Mouse (Mus musculus): ENCODE data around the gene Pttg1ip. TPM values are rescaled to one million over a fixed set of nuclear protein-coding genes. Genes with fewer than 3 reads are reported as not detected.

Pttg1ip gene
- polyA plus RNA-seq, 1 experiment, result 237 TPM

GRCm38 (mm10) chr10:77566651-77567050, 14.9 kb upstream of the Pttg1ip start:
- TF ChIP-seq USF1 (IDR thresholded peaks at IDR 0.05; ENCODE audit: low read depth), result no peak
- no peak for TF ChIP-seq MAX (IDR thresholded peaks at IDR 0.05; ENCODE audit: low read depth)
- peak; percentile 6 to 66 (median 37) for TF ChIP-seq MYOD1 (IDR thresholded peaks at IDR 0.05; ENCODE audit: control insufficient read depth in 1 of 3, insufficient read length in 2 of 3, low read depth in 2 of 3)
- peak in 2 of 3 experiments; percentile 27 to 82 for TF ChIP-seq MYOG (IDR thresholded peaks at IDR 0.05; ENCODE audit: control insufficient read depth in 1 of 3, insufficient read depth in 1 of 3, insufficient read length in 2 of 3, low read depth in 2 of 3)
- no peak for TF ChIP-seq SRF (IDR thresholded peaks at IDR 0.05; ENCODE audit: control insufficient read depth, insufficient read length, low read depth)
- no peak for TF ChIP-seq REST (IDR thresholded peaks at IDR 0.05; ENCODE audit: insufficient read depth, insufficient read length)
- TF ChIP-seq POLR2A (IDR thresholded peaks at IDR 0.05; ENCODE audit: insufficient read length, low read depth), result no peak
- TF ChIP-seq TCF12 (IDR thresholded peaks at IDR 0.05; ENCODE audit: insufficient read depth, poor library complexity, severe bottlenecking), result no peak
- no peak for TF ChIP-seq E2F4 (IDR thresholded peaks at IDR 0.05; ENCODE audit: insufficient read depth)
- no peak for TF ChIP-seq CEBPB (IDR thresholded peaks at IDR 0.05; ENCODE audit: insufficient read depth, poor library complexity, severe bottlenecking)
- no peak for TF ChIP-seq TCF3 (IDR thresholded peaks at IDR 0.05; ENCODE audit: insufficient read length, low read depth)
- no peak for TF ChIP-seq POLR2AphosphoS2 (IDR thresholded peaks at IDR 0.05; ENCODE audit: insufficient read length, low read depth)
- Histone ChIP-seq H3K79me2 (ENCODE audit: control insufficient read depth, insufficient read depth) (no peaks in the 10 kb centered on the region), H3K36me3 (ENCODE audit: control insufficient read depth, insufficient read depth) (no peaks in the 10 kb centered on the region), H3K4me3 (no peak overlapping the region), H3ac (ENCODE audit: control insufficient read depth, insufficient read length) (no peak overlapping the region), H3K27me3 (ENCODE audit: control insufficient read depth, insufficient read depth, insufficient read length) (no peaks in the 10 kb centered on the region), H3K4me2 (ENCODE audit: low read depth) (no peak overlapping the region)

DNA sequence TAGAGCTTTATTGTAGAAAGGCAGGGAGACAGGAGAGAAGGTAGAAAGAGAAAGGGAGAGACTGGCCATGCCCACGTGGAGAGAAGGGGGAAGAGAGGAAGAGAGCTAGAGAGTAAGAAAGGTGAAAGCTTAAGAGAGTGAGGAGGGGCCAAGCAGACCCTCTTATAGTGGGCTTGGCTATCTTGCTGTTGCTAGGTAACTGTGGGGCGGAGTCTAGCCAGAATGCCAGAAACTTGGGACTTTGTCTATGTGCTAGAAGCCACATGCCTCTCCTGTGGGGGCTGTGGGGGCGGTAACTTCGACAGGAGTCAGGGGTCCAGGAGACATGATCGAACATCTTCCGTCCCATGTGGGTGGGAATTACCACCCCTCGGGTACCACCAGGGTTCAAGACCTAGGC, 12.0 kb upstream of the Pttg1ip start:
- Histone ChIP-seq H3ac (ENCODE audit: control insufficient read depth, insufficient read length) (no peak overlapping the region), H3K79me2 (ENCODE audit: control insufficient read depth, insufficient read depth) (no peaks in the 10 kb centered on the region), H3K4me3 (no peak overlapping the region), H3K27me3 (ENCODE audit: control insufficient read depth, insufficient read depth, insufficient read length) (no peaks in the 10 kb centered on the region), H3K36me3 (ENCODE audit: control insufficient read depth, insufficient read depth) (no peaks in the 10 kb centered on the region), H3K4me2 (ENCODE audit: low read depth) (no peak overlapping the region)
- TF ChIP-seq TCF12 (IDR thresholded peaks at IDR 0.05; ENCODE audit: insufficient read depth, poor library complexity, severe bottlenecking) (no peak), POLR2A (IDR thresholded peaks at IDR 0.05; ENCODE audit: insufficient read length, low read depth) (no peak), MYOD1 (IDR thresholded peaks at IDR 0.05; ENCODE audit: control insufficient read depth in 1 of 3, insufficient read length in 2 of 3, low read depth in 2 of 3) (no peak), USF1 (IDR thresholded peaks at IDR 0.05; ENCODE audit: low read depth) (no peak), E2F4 (IDR thresholded peaks at IDR 0.05; ENCODE audit: insufficient read depth) (no peak), TCF3 (IDR thresholded peaks at IDR 0.05; ENCODE audit: insufficient read length, low read depth) (no peak), REST (IDR thresholded peaks at IDR 0.05; ENCODE audit: insufficient read depth, insufficient read length) (no peak), CEBPB (IDR thresholded peaks at IDR 0.05; ENCODE audit: insufficient read depth, poor library complexity, severe bottlenecking) (no peak), POLR2AphosphoS2 (IDR thresholded peaks at IDR 0.05; ENCODE audit: insufficient read length, low read depth) (no peak), MAX (IDR thresholded peaks at IDR 0.05; ENCODE audit: low read depth) (no peak), MYOG (IDR thresholded peaks at IDR 0.05; ENCODE audit: control insufficient read depth in 1 of 3, insufficient read depth in 1 of 3, insufficient read length in 2 of 3, low read depth in 2 of 3) (no peak), SRF (IDR thresholded peaks at IDR 0.05; ENCODE audit: control insufficient read depth, insufficient read length, low read depth) (no peak)

DNA sequence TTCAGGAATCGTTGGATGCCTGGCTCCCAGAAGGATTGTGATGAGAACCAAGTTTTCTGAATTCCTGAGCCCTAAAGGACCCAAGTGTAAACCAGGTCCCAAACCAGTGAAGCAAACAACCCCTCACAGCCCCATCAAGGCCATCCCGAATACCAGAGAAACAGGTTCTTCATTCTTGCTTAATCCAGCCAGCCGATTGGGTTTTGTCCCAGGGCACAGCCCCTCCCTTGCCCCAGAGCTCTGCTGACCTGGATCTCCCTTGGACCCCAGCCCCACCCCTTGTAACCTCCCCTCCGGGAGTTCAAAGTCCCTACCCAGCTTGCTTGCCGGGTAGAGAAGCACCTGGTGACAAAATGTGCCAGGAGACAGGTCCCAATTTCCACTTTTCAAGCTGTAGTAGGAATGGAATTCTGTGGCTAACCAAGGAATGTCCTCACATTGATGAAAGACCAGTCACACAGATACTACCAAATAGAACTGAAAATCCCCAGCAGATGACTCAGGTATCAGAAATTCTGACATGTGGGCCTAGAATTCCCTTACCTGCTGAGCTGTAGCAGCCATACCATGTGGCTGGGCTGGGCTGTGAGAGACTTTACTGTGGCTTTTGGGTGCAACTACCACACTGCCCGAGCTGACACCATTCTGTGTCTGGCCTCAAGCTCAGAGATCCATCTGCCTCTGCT, 11.4 kb upstream of the Pttg1ip start:
- Histone ChIP-seq H3K27me3 (ENCODE audit: control insufficient read depth, insufficient read depth, insufficient read length) (no peaks in the 10 kb centered on the region), H3K4me2 (ENCODE audit: low read depth) (peak overlapping the region; percentile 32), H3K4me3 (no peak overlapping the region), H3ac (ENCODE audit: control insufficient read depth, insufficient read length) (no peak overlapping the region), H3K36me3 (ENCODE audit: control insufficient read depth, insufficient read depth) (no peaks in the 10 kb centered on the region), H3K79me2 (ENCODE audit: control insufficient read depth, insufficient read depth) (no peaks in the 10 kb centered on the region)
- TF ChIP-seq USF1 (IDR thresholded peaks at IDR 0.05; ENCODE audit: low read depth) (peak; percentile 3), TCF12 (IDR thresholded peaks at IDR 0.05; ENCODE audit: insufficient read depth, poor library complexity, severe bottlenecking) (no peak), MYOD1 (IDR thresholded peaks at IDR 0.05; ENCODE audit: control insufficient read depth in 1 of 3, insufficient read length in 2 of 3, low read depth in 2 of 3) (peak in 1 of 3 experiments; percentile 8), MYOG (IDR thresholded peaks at IDR 0.05; ENCODE audit: control insufficient read depth in 1 of 3, insufficient read depth in 1 of 3, insufficient read length in 2 of 3, low read depth in 2 of 3) (peak in 1 of 3 experiments; percentile 36)

DNA sequence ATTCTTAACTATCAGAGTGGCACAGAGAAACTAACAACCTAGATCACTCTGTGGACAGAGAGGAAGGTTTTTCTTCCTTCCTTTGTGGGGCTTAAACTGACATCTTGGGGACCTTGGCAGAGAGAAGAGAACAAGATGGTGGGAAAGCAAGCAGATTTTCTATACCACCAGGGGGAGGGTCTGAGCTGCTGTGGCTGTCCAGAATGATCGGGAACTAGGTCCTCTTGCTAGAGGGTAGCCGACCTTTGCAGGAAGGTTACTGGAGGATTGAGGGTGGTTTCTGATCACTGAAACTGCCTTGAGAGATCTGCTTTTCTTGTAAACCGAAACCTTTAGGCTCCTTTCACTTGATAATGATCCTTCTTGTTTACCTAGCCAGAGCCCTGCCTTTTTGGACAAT, 9.3 kb upstream of the Pttg1ip start:
- no peak overlapping the region for H3K4me3 ChIP-seq
- no peaks in the 10 kb centered on the region for H3K36me3 ChIP-seq (ENCODE audit: control insufficient read depth, insufficient read depth)
- no peak for TF ChIP-seq TCF12 (IDR thresholded peaks at IDR 0.05; ENCODE audit: insufficient read depth, poor library complexity, severe bottlenecking)
- no peak for TF ChIP-seq SRF (IDR thresholded peaks at IDR 0.05; ENCODE audit: control insufficient read depth, insufficient read length, low read depth)
- no peak for TF ChIP-seq MAX (IDR thresholded peaks at IDR 0.05; ENCODE audit: low read depth)
- TF ChIP-seq E2F4 (IDR thresholded peaks at IDR 0.05; ENCODE audit: insufficient read depth), result no peak
- no peak for TF ChIP-seq TCF3 (IDR thresholded peaks at IDR 0.05; ENCODE audit: insufficient read length, low read depth)
- TF ChIP-seq POLR2A (IDR thresholded peaks at IDR 0.05; ENCODE audit: insufficient read length, low read depth), result no peak
- TF ChIP-seq REST (IDR thresholded peaks at IDR 0.05; ENCODE audit: insufficient read depth, insufficient read length), result no peak
- no peak for TF ChIP-seq CEBPB (IDR thresholded peaks at IDR 0.05; ENCODE audit: insufficient read depth, poor library complexity, severe bottlenecking)
- TF ChIP-seq USF1 (IDR thresholded peaks at IDR 0.05; ENCODE audit: low read depth), result no peak
- TF ChIP-seq MYOD1 (IDR thresholded peaks at IDR 0.05; ENCODE audit: control insufficient read depth in 1 of 3, insufficient read length in 2 of 3, low read depth in 2 of 3), result no peak
- no peak for TF ChIP-seq MYOG (IDR thresholded peaks at IDR 0.05; ENCODE audit: control insufficient read depth in 1 of 3, insufficient read depth in 1 of 3, insufficient read length in 2 of 3, low read depth in 2 of 3)
- TF ChIP-seq POLR2AphosphoS2 (IDR thresholded peaks at IDR 0.05; ENCODE audit: insufficient read length, low read depth), result no peak
- H3ac ChIP-seq (ENCODE audit: control insufficient read depth, insufficient read length), result no peak overlapping the region
- H3K27me3 ChIP-seq (ENCODE audit: control insufficient read depth, insufficient read depth, insufficient read length), result no peaks in the 10 kb centered on the region
- no peak overlapping the region for H3K4me2 ChIP-seq (ENCODE audit: low read depth)
- no peaks in the 10 kb centered on the region for H3K79me2 ChIP-seq (ENCODE audit: control insufficient read depth, insufficient read depth)

All from myocyte (in vitro differentiated cells).